Mouse (Mus musculus) duodenum, adult 2 months (tissue): ENCODE data around the gene Arhgap24. TPM values are rescaled to one million over a fixed set of nuclear protein-coding genes. Genes with fewer than 3 reads are reported as not detected.

ENCODE experiments used
- polyA plus RNA-seq: library from polyadenylated mRNA; depleted of rRNA; stranded (reverse); fragments of >200 nt; gene quantifications from 2 replicates; pipeline ENCODE4 v1.2.3, GENCODE M21; 2012; ENCODE audit warnings: low replicate concordance; rRNA removed

Arhgap24 gene
- polyA plus RNA-seq = 1.0 and 2.5 TPM in 2 replicates

DNA sequence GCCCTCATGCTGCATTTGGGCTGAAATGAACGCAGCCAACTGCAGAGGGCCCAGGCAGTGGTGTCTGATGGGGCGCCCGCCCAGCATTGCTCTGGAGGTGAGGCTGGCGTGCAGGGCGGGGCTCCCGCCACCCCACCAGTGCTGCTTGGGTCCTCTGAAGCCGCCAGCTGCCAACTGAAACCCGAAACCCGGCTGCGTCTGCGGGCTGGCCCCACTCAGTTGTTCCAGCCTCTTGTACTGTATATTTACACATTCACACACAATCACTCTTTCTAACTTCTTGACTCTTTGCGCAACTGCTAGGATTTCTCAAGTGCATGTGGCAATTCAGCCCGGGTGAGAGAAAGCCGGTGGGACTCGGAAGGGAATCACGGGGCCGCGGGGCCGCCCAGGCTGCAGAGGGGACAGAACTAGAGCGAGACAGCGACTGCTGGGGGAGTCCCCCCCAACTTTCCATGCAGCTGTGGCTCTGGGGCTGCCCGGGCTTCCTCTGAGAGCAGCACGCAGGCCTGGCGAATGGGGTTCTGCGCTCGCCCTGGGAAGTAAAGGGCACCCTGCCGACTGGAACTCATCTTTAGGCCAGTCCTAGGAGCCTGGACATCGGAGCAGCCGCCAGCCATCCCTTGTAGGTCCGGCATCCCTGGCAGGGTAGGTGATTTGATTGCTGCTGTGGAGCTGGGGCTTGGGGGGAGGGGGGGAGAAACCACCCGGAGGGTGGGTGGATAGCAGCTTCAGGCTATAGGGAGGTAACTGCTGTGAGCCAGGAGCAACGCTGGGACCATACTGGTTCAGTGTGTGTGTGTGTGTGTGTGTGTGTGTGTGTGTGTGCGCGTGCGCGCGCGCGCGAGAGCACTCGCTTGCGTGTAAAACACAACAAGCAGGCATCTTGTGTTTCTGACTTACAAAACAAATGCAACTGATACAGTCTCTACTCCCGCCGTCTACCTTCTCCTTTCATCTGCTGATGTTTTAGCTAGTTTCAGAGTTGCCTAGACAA lies at the start of gene Arhgap24:
Gene Arhgap24 (plus strand): TSS at position 177 of the 997 bp plus-strand sequence.

